Mouse (Mus musculus): ENCODE measurements around the gene Notch2. TPM values are rescaled to one million over a fixed set of nuclear protein-coding genes. Genes with fewer than 3 reads are reported as not detected.
"Not testable (repeated sequence)": the region's sequence is repeated elsewhere in the genome, so short reads cannot be mapped to it uniquely, and the experiment has no call there.

Notch2 gene
- polyA plus RNA-seq, 1 experiment = 16.3 TPM

DNA sequence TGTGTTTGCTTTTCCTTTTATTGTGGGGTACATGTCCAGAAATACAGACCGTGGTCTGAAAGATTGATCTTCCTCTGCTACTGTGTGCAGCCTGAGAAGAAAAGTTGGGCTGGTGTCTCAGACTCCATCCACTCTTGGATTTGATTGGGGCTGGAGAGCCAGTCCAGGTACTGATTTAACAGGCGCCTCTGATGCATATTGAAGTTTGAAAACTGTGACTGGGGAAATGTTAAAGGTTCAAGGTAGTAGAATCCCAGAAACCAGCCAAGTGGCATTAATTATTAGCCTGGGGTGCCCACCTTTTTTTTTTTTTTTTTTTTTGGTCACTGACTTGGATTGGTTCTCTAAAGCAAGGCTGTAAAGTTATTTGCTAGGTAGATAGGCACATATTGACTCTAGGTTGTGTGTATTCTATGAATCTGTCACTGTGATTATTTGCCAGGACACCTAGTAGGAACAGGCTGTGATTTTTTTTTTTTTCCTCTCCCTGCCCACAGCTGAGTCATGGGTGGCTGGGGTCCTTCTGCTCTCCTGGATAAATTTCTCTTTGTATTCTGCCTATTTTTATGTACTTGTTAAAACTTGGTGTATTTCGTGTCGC, 31.5 kb downstream of the Notch2 start:
- Histone ChIP-seq H3K27me3 (replicated peaks; ENCODE audit: control insufficient read depth, insufficient read depth, low read length) (no peaks in the 10 kb centered on the region), H3K36me3 (ENCODE audit: control insufficient read depth, insufficient read depth, low read length) (no peaks in the 10 kb centered on the region), H3K4me3 (ENCODE audit: insufficient read depth, low read depth, low read length) (no peak overlapping the region), H3K27ac (ENCODE audit: insufficient read depth, low read depth, low read length) (peak overlapping the region; percentile 71), H3K4me1 (ENCODE audit: control insufficient read depth, insufficient read depth, low read length) (peaks cover 31% of the 10 kb centered on the region)
- TF ChIP-seq POLR2A (IDR thresholded peaks at IDR 0.05; ENCODE audit: low read depth, low read length) = no peak
- no peak for TF ChIP-seq CTCF (conservative IDR thresholded peaks at IDR 0.05; ENCODE audit: insufficient read depth, insufficient read length, low read depth, low read length)
- peak; percentile 85 for DNase-seq
- 39% methylated on average over 4 of the region's 4 CpGs for WGBS

DNA sequence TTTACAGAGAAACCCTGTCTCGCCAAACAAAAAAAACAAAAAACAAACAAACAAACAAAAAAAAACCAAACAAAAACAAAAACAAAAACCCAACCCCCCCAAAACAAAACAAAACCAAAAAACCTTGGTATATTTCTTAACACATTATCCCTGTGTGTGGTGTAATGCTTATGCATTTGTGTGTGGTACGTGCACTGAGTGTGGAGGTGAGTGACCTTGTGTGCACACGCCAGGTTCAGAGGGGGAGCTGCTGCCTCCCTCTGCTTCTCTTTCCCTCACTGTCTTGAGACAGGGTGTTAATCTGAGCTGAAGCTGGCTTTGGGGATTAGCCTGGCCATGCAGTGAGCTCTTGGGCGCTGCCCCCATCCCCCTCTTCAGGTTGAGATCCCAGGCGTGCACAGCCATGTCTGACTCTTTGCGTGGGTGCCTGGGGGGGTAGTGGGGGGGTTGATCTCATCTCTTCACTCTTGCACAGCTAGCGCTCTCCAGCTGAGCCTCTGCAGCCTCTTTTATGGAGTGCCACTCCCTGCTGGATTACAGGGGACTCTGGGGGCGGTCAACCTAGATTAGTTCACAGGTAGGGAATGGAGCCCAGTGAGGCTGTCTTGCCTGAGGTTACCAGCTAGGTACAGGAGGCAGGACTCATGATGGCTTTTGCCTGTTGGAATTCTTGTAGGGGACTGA, 32.3 kb downstream of the Notch2 start:
- Histone ChIP-seq H3K27me3 (replicated peaks; ENCODE audit: control insufficient read depth, insufficient read depth, low read length) (no peaks in the 10 kb centered on the region), H3K36me3 (ENCODE audit: control insufficient read depth, insufficient read depth, low read length) (no peaks in the 10 kb centered on the region), H3K4me3 (ENCODE audit: insufficient read depth, low read depth, low read length) (no peak overlapping the region), H3K27ac (ENCODE audit: insufficient read depth, low read depth, low read length) (peak overlapping the region; percentile 58), H3K4me1 (ENCODE audit: control insufficient read depth, insufficient read depth, low read length) (peaks cover 34% of the 10 kb centered on the region)
- peak; percentile 47 for DNase-seq
- TF ChIP-seq POLR2A (IDR thresholded peaks at IDR 0.05; ENCODE audit: low read depth, low read length) (no peak), CTCF (conservative IDR thresholded peaks at IDR 0.05; ENCODE audit: insufficient read depth, insufficient read length, low read depth, low read length) (no peak)
- WGBS = 52% methylated on average over 8 of the region's 8 CpGs

DNA sequence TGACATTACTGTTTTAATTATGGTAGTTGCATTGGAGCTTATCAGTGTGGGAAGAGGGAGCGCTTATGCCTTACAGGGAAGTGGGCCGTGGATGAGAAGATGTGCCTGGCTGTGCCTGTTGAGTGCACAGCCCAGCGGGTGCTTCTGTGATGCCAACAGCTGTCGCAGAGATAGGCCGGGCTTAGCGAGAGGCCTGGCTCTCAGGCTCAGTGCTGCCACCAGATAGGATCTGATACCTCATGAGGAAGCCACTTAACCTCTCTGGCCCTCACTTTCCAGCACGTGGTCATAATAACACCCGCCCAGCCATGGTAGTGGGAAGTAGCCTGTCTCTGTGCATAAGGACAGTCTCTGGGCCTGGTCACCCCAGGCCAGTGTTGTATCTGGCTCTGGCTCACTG, 33.0 kb downstream of the Notch2 start:
- DNase-seq = peak; percentile 42
- Histone ChIP-seq H3K27ac (ENCODE audit: insufficient read depth, low read depth, low read length) (peak overlapping the region; percentile 68), H3K4me3 (ENCODE audit: insufficient read depth, low read depth, low read length) (no peak overlapping the region), H3K4me1 (ENCODE audit: control insufficient read depth, insufficient read depth, low read length) (peaks cover 34% of the 10 kb centered on the region), H3K27me3 (replicated peaks; ENCODE audit: control insufficient read depth, insufficient read depth, low read length) (no peaks in the 10 kb centered on the region), H3K36me3 (ENCODE audit: control insufficient read depth, insufficient read depth, low read length) (no peaks in the 10 kb centered on the region)
- no peak for TF ChIP-seq POLR2A (IDR thresholded peaks at IDR 0.05; ENCODE audit: low read depth, low read length)
- 51% methylated on average over 8 of the region's 8 CpGs for WGBS

DNA sequence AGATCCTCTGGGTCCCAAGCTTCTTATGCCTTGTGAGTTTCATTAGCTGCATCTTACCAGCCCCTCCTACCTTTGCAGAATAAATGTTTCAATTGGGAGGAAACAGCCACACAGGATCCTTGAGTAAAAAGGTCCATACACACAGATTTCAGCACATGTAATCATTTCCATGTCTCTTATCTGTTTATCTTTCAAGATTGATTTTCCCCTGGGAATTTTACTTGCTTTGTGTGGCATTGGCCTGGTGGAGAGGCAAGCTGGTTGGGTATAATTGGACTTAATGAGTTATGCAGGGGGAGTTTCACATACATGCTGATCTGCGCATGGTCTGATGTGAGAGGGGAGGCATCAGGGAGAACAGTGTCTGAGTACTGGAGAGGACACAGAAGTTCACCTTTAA, 36.3 kb downstream of the Notch2 start:
- H3K27ac ChIP-seq (ENCODE audit: insufficient read depth, low read depth, low read length) = no peak overlapping the region
- peaks cover 32% of the 10 kb centered on the region for H3K4me1 ChIP-seq (ENCODE audit: control insufficient read depth, insufficient read depth, low read length)
- no peaks in the 10 kb centered on the region for H3K36me3 ChIP-seq (ENCODE audit: control insufficient read depth, insufficient read depth, low read length)
- TF ChIP-seq POLR2A (IDR thresholded peaks at IDR 0.05; ENCODE audit: low read depth, low read length) (no peak), CTCF (conservative IDR thresholded peaks at IDR 0.05; ENCODE audit: insufficient read depth, insufficient read length, low read depth, low read length) (no peak)
- H3K27me3 ChIP-seq (replicated peaks; ENCODE audit: control insufficient read depth, insufficient read depth, low read length) = no peaks in the 10 kb centered on the region
- H3K4me3 ChIP-seq (ENCODE audit: insufficient read depth, low read depth, low read length) = no peak overlapping the region
- DNase-seq = no peak
- WGBS = 93% methylated on average over 1 of the region's 1 CpGs

DNA sequence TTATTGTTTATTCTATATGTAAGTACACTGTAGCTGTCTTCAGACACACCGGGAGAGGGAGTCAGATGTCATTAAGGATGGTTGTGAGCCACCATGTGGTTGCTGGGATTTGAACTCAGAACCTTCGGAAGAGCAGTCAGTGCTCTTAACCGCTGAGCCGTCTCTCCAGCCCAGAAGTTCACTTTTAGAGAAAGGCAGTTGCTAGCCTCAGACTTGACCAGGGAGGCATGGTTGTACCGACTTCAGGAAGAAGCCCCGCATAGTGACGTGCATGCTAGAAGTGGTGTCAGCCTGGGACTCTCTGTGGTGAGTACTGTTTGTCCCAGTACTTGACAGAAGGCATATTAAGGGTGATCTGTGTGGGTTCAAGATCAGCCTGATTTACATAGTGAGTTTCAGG, 36.8 kb downstream of the Notch2 start:
- H3K4me3 ChIP-seq (ENCODE audit: insufficient read depth, low read depth, low read length); H3K36me3 ChIP-seq (ENCODE audit: control insufficient read depth, insufficient read depth, low read length); DNase-seq; H3K27me3 ChIP-seq (replicated peaks; ENCODE audit: control insufficient read depth, insufficient read depth, low read length); H3K27ac ChIP-seq (ENCODE audit: insufficient read depth, low read depth, low read length): not testable (repeated sequence)
- 92% methylated on average over 7 of the region's 7 CpGs for WGBS
- peaks cover 32% of the 10 kb centered on the region for H3K4me1 ChIP-seq (ENCODE audit: control insufficient read depth, insufficient read depth, low read length)

DNA sequence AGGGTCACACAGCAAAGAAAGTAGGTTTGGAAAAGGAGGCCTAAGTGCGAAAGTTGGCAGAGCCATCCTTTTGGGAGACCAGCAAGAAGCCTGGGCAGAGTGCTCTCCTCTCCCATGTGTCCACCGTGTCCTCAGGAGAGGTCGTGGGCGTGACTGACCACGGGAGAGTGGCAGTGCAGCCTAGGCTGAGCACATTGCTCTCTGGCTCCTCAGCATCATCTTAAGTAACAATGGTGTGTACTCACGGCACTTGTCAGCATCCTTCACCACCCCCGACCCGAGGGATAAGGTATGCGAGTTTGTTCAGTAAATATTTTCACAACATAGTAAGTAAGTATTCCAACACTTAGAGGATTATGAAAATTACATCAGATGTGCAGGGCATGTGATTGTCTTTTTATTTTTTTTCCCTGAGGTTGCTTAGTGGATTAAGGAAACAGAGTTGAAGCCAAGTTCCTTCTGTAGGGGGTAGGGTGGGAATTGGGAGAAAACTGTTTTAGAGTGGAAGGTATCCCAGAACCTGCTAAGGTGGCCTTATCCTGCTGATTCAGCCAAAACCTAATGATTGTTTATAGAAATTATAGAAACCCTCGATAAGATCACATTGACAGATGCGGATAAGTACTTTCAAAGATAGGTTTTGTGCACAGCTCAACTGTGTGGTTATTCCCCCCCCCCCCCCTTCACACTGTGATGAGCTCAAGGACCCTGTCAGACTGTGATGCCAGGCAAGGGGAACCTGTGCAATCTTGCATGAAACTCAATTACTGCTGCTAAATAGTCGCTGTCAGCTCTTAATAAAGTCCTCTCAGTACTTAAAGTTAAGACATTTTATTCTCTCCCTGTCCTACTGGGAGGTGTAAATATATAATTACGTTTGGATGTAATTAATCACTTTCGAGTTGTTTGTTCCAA, 37.4 kb downstream of the Notch2 start:
- WGBS = 51% methylated on average over 14 of the region's 14 CpGs
- H3K36me3 ChIP-seq (ENCODE audit: control insufficient read depth, insufficient read depth, low read length) = no peaks in the 10 kb centered on the region
- H3K27me3 ChIP-seq (replicated peaks; ENCODE audit: control insufficient read depth, insufficient read depth, low read length) = no peaks in the 10 kb centered on the region
- no peak overlapping the region for H3K4me3 ChIP-seq (ENCODE audit: insufficient read depth, low read depth, low read length)
- H3K4me1 ChIP-seq (ENCODE audit: control insufficient read depth, insufficient read depth, low read length) = peaks cover 30% of the 10 kb centered on the region
- no peak for DNase-seq
- H3K27ac ChIP-seq (ENCODE audit: insufficient read depth, low read depth, low read length) = no peak overlapping the region
- no peak for TF ChIP-seq CTCF (conservative IDR thresholded peaks at IDR 0.05; ENCODE audit: insufficient read depth, insufficient read length, low read depth, low read length)
- no peak for TF ChIP-seq POLR2A (IDR thresholded peaks at IDR 0.05; ENCODE audit: low read depth, low read length)

DNA sequence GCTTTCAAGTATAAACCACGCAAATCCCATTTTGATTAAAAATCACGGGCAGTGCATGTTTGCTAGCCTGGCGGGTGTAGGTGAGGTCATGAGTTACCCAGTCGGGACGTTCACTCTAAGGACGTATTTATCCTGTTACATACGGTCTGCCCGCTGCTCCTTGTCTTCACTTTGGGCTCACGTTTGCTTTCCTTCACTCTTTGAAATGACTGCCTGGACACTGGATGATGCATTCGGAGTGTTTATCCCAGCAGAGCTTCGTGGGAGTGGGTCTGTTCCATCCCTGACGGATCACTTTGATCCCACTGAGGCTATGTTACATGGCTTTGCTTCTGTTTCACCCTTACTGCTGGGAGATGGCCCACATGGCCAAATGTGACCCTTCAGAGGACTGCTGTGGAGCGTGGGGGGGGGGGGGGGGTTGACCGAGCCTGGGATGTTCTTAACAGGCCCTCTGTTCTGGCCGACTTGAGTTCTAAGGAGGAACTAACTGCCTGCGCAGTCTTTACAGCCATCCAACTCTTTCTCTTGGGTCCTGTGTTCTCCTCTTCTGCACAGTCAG, 38.2 kb downstream of the Notch2 start:
- DNase-seq = no peak
- WGBS = 56% methylated on average over 16 of the region's 16 CpGs
- Histone ChIP-seq H3K27me3 (replicated peaks; ENCODE audit: control insufficient read depth, insufficient read depth, low read length) (no peaks in the 10 kb centered on the region), H3K4me3 (ENCODE audit: insufficient read depth, low read depth, low read length) (no peak overlapping the region), H3K4me1 (ENCODE audit: control insufficient read depth, insufficient read depth, low read length) (peaks cover 25% of the 10 kb centered on the region), H3K27ac (ENCODE audit: insufficient read depth, low read depth, low read length) (no peak overlapping the region), H3K36me3 (ENCODE audit: control insufficient read depth, insufficient read depth, low read length) (no peaks in the 10 kb centered on the region)
- TF ChIP-seq CTCF (conservative IDR thresholded peaks at IDR 0.05; ENCODE audit: insufficient read depth, insufficient read length, low read depth, low read length) (no peak), POLR2A (IDR thresholded peaks at IDR 0.05; ENCODE audit: low read depth, low read length) (no peak)

All from kidney, adult 2 months (tissue).